Mouse (Mus musculus) neutrophil, adult 65 days (primary cell): ENCODE results near the gene Fbxo36. TPM values are rescaled to one million over a fixed set of nuclear protein-coding genes. Genes with fewer than 3 reads are reported as not detected.

Experiments
- total RNA-seq: library from RNA; stranded (reverse); gene quantifications from 2 replicates; pipeline ENCODE4 v1.2.4, GENCODE M21; 2023

The Fbxo36 gene
- total RNA-seq: 0.36 TPM in 1 of 2 replicates, not detected in the other

GRCm38 (mm10) chr1:84839309-84840017 is at the start of gene Fbxo36:
TSS of gene Fbxo36 (plus strand) at chr1:84839841.

GRCm38 (mm10) chr1:84840018-84840664 is 500 bp downstream of the Fbxo36 start, which contains the start of gene Trip12:
TSS of gene Trip12 (minus strand) at chr1:84840516.

GRCm38 (mm10) chr1:84934503-84935333 is 95.1 kb downstream of the Fbxo36 start, which contains the start of gene Slc16a14:
TSS of gene Slc16a14 (minus strand) at chr1:84935134.

Other genes with a start within 250 kb of the Fbxo36 start
- 0.20 and 0.38 TPM in 2 replicates for gene Dner, start 143.6 kb upstream of the Fbxo36 start, total RNA-seq
- gene Trip12, start 675 bp downstream of the Fbxo36 start, total RNA-seq: 235 and 283 TPM in 2 replicates
- 3.0 and 6.5 TPM in 2 replicates for gene Slc16a14, start 95.3 kb downstream of the Fbxo36 start, total RNA-seq